ENCODE assay signal across 22 mouse cellular contexts in the genomic region with DNA sequence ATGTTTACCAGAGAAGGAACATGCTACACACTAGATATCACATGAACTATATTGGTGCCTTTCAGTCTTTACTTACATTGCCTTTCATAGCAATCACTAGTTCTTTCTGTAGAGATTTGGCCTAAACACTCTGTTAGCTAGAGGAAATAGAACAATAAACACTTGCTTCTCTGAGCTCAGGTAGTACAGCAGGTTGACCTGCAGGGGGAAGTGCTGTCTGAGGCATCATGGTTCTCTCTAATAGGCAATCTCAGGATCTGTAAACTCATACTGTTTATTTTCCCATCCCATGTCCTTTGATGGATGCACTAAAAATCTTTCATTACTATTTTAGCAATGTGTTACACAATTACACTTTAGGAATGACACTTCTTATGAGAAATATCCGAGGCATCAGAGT.
DNase-seq lines count a peak whose midpoint lies in the region; ATAC-seq and TF ChIP-seq lines count a peak whose summit lies in the region.
"Had no signal": no experiment of that assay in that cellular context is flagged by ENCODE, and none has a peak within 500 bp of the region (broad histone marks: within the 10 kb centered on the region; RNA-seq: fewer than 3 reads in every experiment).

No protein-coding gene starts in this region.

- no peak overlapping the region for H3K4me3 ChIP-seq in kidney, adult 2 months (ENCODE audit: insufficient read depth, low read depth, low read length)
- no peak overlapping the region for H3K4me3 ChIP-seq in lung, embryonic 14.5 days (ENCODE audit: low read depth, low read length)
- H3K4me3 ChIP-seq in lung, postnatal 0 days (ENCODE audit: low read depth, low read length): no peak overlapping the region
- H3K4me3 ChIP-seq: forebrain, embryonic 13.5 days; gastrocnemius, adult 2 months; heart, embryonic 13.5 days; limb, embryonic 15.5 days; midbrain, embryonic 12.5 days had no signal

- no peaks in the 10 kb centered on the region for H3K9me3 ChIP-seq in lung, embryonic 14.5 days (ENCODE audit: low read depth, low read length)
- H3K9me3 ChIP-seq in lung, postnatal 0 days (ENCODE audit: low read length): no peaks in the 10 kb centered on the region
- H3K9me3 ChIP-seq: forebrain, embryonic 13.5 days; limb, embryonic 15.5 days; midbrain, embryonic 12.5 days had no signal

- TF ChIP-seq EP300 in lung, postnatal 0 days (IDR thresholded peaks at IDR 0.05): no peak

- no peaks in the 10 kb centered on the region for H3K27me3 ChIP-seq in kidney, adult 2 months (replicated peaks; ENCODE audit: control insufficient read depth, insufficient read depth, low read length)
- H3K27me3 ChIP-seq in lung, embryonic 14.5 days (ENCODE audit: insufficient read depth, low read length): no peaks in the 10 kb centered on the region
- H3K27me3 ChIP-seq in lung, postnatal 0 days (replicated peaks; ENCODE audit: insufficient read depth, low read length): no peaks in the 10 kb centered on the region
- H3K27me3 ChIP-seq: forebrain, embryonic 13.5 days; heart, embryonic 13.5 days; limb, embryonic 15.5 days; midbrain, embryonic 12.5 days; Patski had no signal

- peak; percentile 4 for DNase-seq in cerebellum, postnatal 10 days
- DNase-seq in cerebellum, postnatal 4 days (ENCODE audit: low spot score in 2 of 2): no peak
- DNase-seq in kidney, adult 2 months: peak; percentile 18
- DNase-seq in kidney, adult 18-20 months: no peak
- no peak for DNase-seq in lung, embryonic 14.5 days
- no peak for DNase-seq in lung, postnatal 0 days (ENCODE audit: low spot score)
- DNase-seq in brain, embryonic 14.5 days (ENCODE audit: low read depth): peak; percentile 22
- DNase-seq in cerebellum, adult 8-10 months: no peak
- DNase-seq: cerebellum, adult 18-20 months; gastrocnemius, adult 2 months; heart, adult 11 months; heart, postnatal 36 days; layer of hippocampus, adult 9-11 months; lung, adult 18-20 months; lung, postnatal 4 days; thymus, postnatal 4 days had no signal

- no peak for ATAC-seq in lung, embryonic 14.5 days (ENCODE audit: insufficient read depth)
- ATAC-seq in lung, postnatal 0 days: no peak
- ATAC-seq: forebrain, embryonic 13.5 days; hindbrain, embryonic 16.5 days; Patski had no signal

- peak; percentile 40; the same call in 1 of the 2 replicates for TF ChIP-seq CTCF in kidney, adult 2 months (conservative IDR thresholded peaks at IDR 0.05; ENCODE audit: insufficient read depth, insufficient read length, low read depth, low read length)
- 0 out of 2 replicates have a peak, but pooled peaks have one; percentile 14 for TF ChIP-seq CTCF in lung, embryonic 14.5 days (IDR thresholded peaks at IDR 0.05; ENCODE audit: low read depth)
- no peak for TF ChIP-seq CTCF in lung, postnatal 0 days (IDR thresholded peaks at IDR 0.05)
- TF ChIP-seq CTCF in brain, embryonic 14.5 days (IDR thresholded peaks at IDR 0.05; ENCODE audit: borderline replicate concordance, extremely low read depth, insufficient read depth, insufficient read length): peak; percentile 47; the same call in 1 of the 2 replicates

- WGBS in kidney, adult 2 months: 70% methylated on average over 1 of the region's 1 CpGs
- 41% methylated on average over 1 of the region's 1 CpGs for WGBS in lung, embryonic 14.5 days
- 56% methylated on average over 1 of the region's 1 CpGs for WGBS in lung, postnatal 0 days

- no peaks in the 10 kb centered on the region for H3K4me1 ChIP-seq in kidney, adult 2 months (ENCODE audit: control insufficient read depth, insufficient read depth, low read length)
- H3K4me1 ChIP-seq in lung, embryonic 14.5 days (ENCODE audit: insufficient read depth): no peaks in the 10 kb centered on the region
- H3K4me1 ChIP-seq in lung, postnatal 0 days (ENCODE audit: insufficient read depth, low read depth, low read length): no peaks in the 10 kb centered on the region
- H3K4me1 ChIP-seq: forebrain, embryonic 13.5 days; heart, embryonic 13.5 days; limb, embryonic 15.5 days; midbrain, embryonic 12.5 days had no signal

- no peaks in the 10 kb centered on the region for H3K36me3 ChIP-seq in kidney, adult 2 months (ENCODE audit: control insufficient read depth, insufficient read depth, low read length)
- H3K36me3 ChIP-seq in lung, embryonic 14.5 days (ENCODE audit: insufficient read depth): no peaks in the 10 kb centered on the region
- H3K36me3 ChIP-seq in lung, postnatal 0 days (ENCODE audit: insufficient read depth, low read length): no peaks in the 10 kb centered on the region
- H3K36me3 ChIP-seq: heart, embryonic 13.5 days; limb, embryonic 15.5 days; midbrain, embryonic 12.5 days had no signal

- H3K4me2 ChIP-seq in lung, embryonic 14.5 days: no peak overlapping the region
- H3K4me2 ChIP-seq in lung, postnatal 0 days (replicated peaks; ENCODE audit: low read depth, low read length): no peak overlapping the region
- H3K4me2 ChIP-seq: forebrain, embryonic 13.5 days; heart, embryonic 13.5 days; limb, embryonic 15.5 days; midbrain, embryonic 12.5 days had no signal

- H3K27ac ChIP-seq in kidney, adult 2 months (ENCODE audit: insufficient read depth, low read depth, low read length): no peak overlapping the region
- no peak overlapping the region for H3K27ac ChIP-seq in lung, embryonic 14.5 days (ENCODE audit: low read depth)
- no peak overlapping the region for H3K27ac ChIP-seq in lung, postnatal 0 days (ENCODE audit: low read length)
- H3K27ac ChIP-seq: forebrain, embryonic 13.5 days; gastrocnemius, adult 2 months; heart, embryonic 13.5 days; limb, embryonic 15.5 days; midbrain, embryonic 12.5 days had no signal

- no peak overlapping the region for H3K9ac ChIP-seq in lung, embryonic 14.5 days
- H3K9ac ChIP-seq in lung, postnatal 0 days (replicated peaks; ENCODE audit: low read depth): no peak overlapping the region
- H3K9ac ChIP-seq: forebrain, embryonic 13.5 days; heart, embryonic 13.5 days; limb, embryonic 15.5 days; midbrain, embryonic 12.5 days had no signal

- no peak for TF ChIP-seq POLR2A in kidney, adult 2 months (IDR thresholded peaks at IDR 0.05; ENCODE audit: low read depth, low read length)
- no peak for TF ChIP-seq POLR2A in brain, embryonic 14.5 days (IDR thresholded peaks at IDR 0.05; ENCODE audit: borderline replicate concordance, extremely low read depth, insufficient read depth, insufficient read length, poor library complexity, severe bottlenecking)

Comparison
In these comparisons a context has a peak if more than half of its experiments do, and no peak if none do; other contexts are left out.
1. DNase-seq: peak in cerebellum, postnatal 10 days (2 of 2), kidney, adult 2 months (single experiment) and brain, embryonic 14.5 days (single experiment); none in cerebellum, postnatal 4 days (0 of 2), kidney, adult 18-20 months (single experiment), lung, embryonic 14.5 days (single experiment), lung, postnatal 0 days (single experiment) and cerebellum, adult 8-10 months (single experiment).